Mouse (Mus musculus): ENCODE measurements around the gene Cars.

- TF ChIP-seq CTCF (IDR thresholded peaks at IDR 0.05) = no peak
- TF ChIP-seq POLR2A (IDR thresholded peaks at IDR 0.05; ENCODE audit: insufficient read depth, low read depth, low read length) = no peak
- no peak for TF ChIP-seq EP300 (IDR thresholded peaks at IDR 0.05; ENCODE audit: insufficient read depth, low read depth, low read length)
Observed at GRCm38 (mm10) chr7:143575751-143576150, 24.1 kb downstream of the Cars start.
